Mouse (Mus musculus): ENCODE measurements around the gene Cpt2.

DNA sequence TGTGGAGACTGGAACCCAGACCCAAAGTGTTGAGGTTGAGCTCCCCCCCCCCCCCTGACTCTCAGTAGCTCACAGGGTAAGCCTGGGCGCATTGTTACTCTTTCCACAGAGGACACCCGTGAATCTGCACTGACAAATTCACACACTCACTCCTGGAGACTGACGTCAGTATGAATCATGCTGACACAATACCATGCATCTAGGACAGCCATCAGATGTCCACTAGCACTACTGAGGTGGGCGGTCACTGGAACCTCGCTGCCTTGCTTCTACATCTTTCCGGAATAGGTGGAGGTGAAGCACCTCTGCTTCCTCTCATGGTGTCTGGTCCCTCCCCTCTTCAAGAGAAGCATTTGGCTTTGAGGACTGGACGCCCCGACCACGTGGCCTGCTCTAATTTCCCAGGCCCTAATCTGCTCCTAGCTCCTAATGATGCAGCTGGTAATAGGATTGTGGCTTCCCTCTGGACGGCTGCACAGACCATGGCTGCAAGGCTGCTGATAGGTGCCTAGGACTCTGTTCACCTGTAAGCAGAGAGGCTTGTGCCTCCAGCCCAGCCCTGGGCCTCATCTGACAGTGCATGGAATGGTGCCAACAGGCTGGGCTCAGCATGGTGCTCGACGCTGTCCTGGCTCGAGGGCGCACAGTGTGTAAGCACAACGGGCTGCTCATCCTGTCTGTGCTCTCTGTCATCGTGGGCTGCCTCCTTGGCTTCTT is 44.7 kb upstream of the Cpt2 start, which contains the start of gene Slc1a7:
- TF ChIP-seq CTCF (IDR thresholded peaks at IDR 0.05; ENCODE audit: low read depth): no peak
- TF ChIP-seq EP300 (optimal IDR thresholded peaks at IDR 0.05): no peak
